Mouse (Mus musculus): ENCODE measurements around the gene Adcy5.

- TF ChIP-seq CTCF (IDR thresholded peaks at IDR 0.05; ENCODE audit: control insufficient read depth, insufficient read depth, insufficient replicate concordance, low read depth, low read length) (no peak), POLR2A (IDR thresholded peaks at IDR 0.05; ENCODE audit: control insufficient read depth, low read depth, low read length) (no peak)
These were observed 97.0 kb downstream of the Adcy5 start for GRCm38 (mm10) chr16:35251690-35252089.
